Mouse (Mus musculus) spleen, postnatal 36 days (tissue): Measurements from ENCODE around the gene Lca5l.

Experiments used
- DNase-seq, 2 experiments: peaks; one replicate each; pipeline ENCODE4 v3.0.0; 2022; ENCODE audit warnings: low spot score in 2 of 2, mixed read lengths in 1 of 2

Lca5l gene

GRCm38 (mm10) chr16:96114729-96115128, 77.3 kb downstream of the Lca5l start:
- DNase-seq: peak in 1 of 2 experiments; percentile 40

GRCm38 (mm10) chr16:96112769-96113168, 79.3 kb downstream of the Lca5l start:
- peak; percentile 70 to 76 for DNase-seq

DNA sequence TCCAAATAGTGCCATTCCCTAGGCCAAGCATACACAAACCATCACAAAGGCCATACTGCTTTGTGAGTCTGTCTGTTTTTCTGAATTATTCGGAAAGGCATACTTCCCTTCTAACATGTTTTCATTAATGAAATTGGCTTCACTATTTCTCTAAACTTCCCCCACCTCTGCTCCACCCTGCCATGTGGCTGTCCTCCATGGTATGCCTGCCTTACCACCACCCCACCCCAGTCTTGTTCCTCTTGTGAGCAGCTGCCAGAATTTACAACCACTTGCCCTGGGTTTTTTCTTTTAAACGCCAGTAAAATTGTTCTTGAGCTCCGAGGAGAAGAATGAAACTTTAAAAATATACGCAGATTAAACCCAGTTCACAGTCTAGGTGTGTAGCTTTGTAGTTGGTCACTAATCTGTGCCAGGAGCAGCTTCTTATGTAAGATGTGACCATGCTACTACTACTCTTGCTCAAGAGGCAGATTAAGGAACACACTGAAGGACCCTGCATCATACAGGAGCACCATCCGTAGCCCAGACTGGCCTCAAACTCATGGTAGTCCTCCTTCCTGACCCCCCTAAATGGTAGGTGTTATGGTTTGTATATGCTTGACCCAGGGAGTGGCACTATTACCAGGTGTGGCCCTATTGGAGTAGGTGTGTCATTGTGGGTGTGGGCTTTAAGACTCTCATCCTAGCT, 81.3 kb downstream of the Lca5l start:
- peak; percentile 77 to 81 for DNase-seq

DNA sequence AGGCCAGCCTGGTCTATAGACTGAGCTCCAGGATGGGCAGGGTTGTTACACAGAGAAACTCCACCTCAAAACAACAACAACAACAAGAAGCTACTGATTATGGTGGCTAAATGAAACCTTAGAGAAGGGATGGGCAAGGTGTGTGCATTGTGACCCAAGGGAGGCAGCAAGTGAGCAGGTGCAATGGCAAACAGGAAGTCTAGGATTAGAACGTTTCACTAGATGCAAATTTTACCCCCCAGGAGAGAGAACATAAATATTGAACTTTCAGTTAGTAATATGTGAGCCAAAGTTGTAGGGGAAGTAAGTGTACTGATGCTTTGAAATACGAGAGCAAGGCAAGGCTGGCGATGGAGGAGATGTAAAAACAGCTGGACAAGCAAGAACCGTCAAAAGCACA, 82.4 kb downstream of the Lca5l start:
- DNase-seq: peak; percentile 78 to 81
